Mouse (Mus musculus) MEL (cell line): ENCODE results near the gene Tmem95. TPM values are rescaled to one million over a fixed set of nuclear protein-coding genes. Genes with fewer than 3 reads are reported as not detected.

ENCODE experiments used
- DNase-seq: peaks from one replicate; pipeline ENCODE4 v3.0.0; 2011; ENCODE audit warnings: low read depth, low spot score
- H3K27ac ChIP-seq: 2 replicates; pipeline ENCODE4 v1.5.1; 2012; ENCODE audit warnings: low read depth, mild to moderate bottlenecking, control low read depth, low read length, moderate library complexity; ENCODE audit not compliant: control insufficient read depth
- H3K27me3 ChIP-seq, 2 experiments: fragments of 150-350 bp in 1 of 2; sonication (generic) in 1 of 2; 2 replicates each; pipeline ENCODE4 v1.6.1; 2012; ENCODE audit warnings: low read length in 2 of 2, mild to moderate bottlenecking in 2 of 2, improper control_type of control experiment in 1 of 2, moderate library complexity in 1 of 2; ENCODE audit not compliant: insufficient read depth in 2 of 2, control insufficient read depth in 1 of 2
- H3K36me3 ChIP-seq, 2 experiments: 2 replicates each; pipeline ENCODE4 v1.6.1; 2012 to 2014; ENCODE audit warnings: low read length in 2 of 2, improper control_type of control experiment in 1 of 2, inconsistent platforms in 1 of 2, mild to moderate bottlenecking in 1 of 2; ENCODE audit not compliant: insufficient read depth in 2 of 2, control insufficient read depth in 1 of 2
- H3K4me1 ChIP-seq, 2 experiments: fragments of 150-350 bp in 1 of 2; sonication (generic) in 1 of 2; 2 replicates each; pipeline ENCODE4 v1.6.1; 2012; ENCODE audit warnings: low read length in 2 of 2, improper control_type of control experiment in 1 of 2, mild to moderate bottlenecking in 1 of 2; ENCODE audit not compliant: insufficient read depth in 2 of 2, control insufficient read depth in 1 of 2
- H3K4me3 ChIP-seq, 2 experiments: fragments of 150-350 bp in 1 of 2; sonication (generic) in 1 of 2; 2 replicates each; pipeline ENCODE4 v1.5.1; 2012; ENCODE audit warnings: low read depth in 2 of 2, low read length in 2 of 2, mild to moderate bottlenecking in 2 of 2, moderate library complexity in 2 of 2, control low read depth in 1 of 2, improper control_type of control experiment in 1 of 2; ENCODE audit not compliant: control insufficient read depth in 1 of 2, insufficient read depth in 1 of 2
- H3K79me2 ChIP-seq: 2 replicates; pipeline ENCODE4 v1.6.1; 2012; ENCODE audit warnings: mild to moderate bottlenecking, low read length, moderate library complexity; ENCODE audit not compliant: control insufficient read depth, poor library complexity, insufficient read depth
- H3K9ac ChIP-seq: 2 replicates; pipeline ENCODE4 v1.6.1; 2012; ENCODE audit warnings: low read depth, mild to moderate bottlenecking, control low read depth, low read length, moderate library complexity; ENCODE audit not compliant: control insufficient read depth, poor library complexity, severe bottlenecking
- H3K9me3 ChIP-seq: fragments of 150-350 bp; sonication (generic); replicated peaks from 2 replicates; pipeline ENCODE4 v1.6.1; 2012; ENCODE audit warnings: mild to moderate bottlenecking, low read length, improper control_type of control experiment, moderate library complexity; ENCODE audit not compliant: insufficient read depth
- BHLHE40 ChIP-seq: IDR thresholded peaks from 2 replicates; pipeline ENCODE4 v1.6.1; 2012; ENCODE audit warnings: low read depth, mild to moderate bottlenecking, inconsistent platforms, low read length, improper control_type of control experiment, borderline replicate concordance
- CHD1 ChIP-seq: IDR thresholded peaks from 2 replicates; pipeline ENCODE4 v1.6.1; 2012; ENCODE audit warnings: low read depth, mild to moderate bottlenecking, inconsistent platforms, low read length, improper control_type of control experiment
- CHD2 ChIP-seq: IDR thresholded peaks from 2 replicates; pipeline ENCODE4 v1.6.1; 2011; ENCODE audit warnings: low read length, improper control_type of control experiment
- CTCF ChIP-seq, 3 experiments: IDR thresholded peaks in 2 of 3; conservative IDR thresholded peaks in 1 of 3; 2 replicates each; pipeline ENCODE4 v1.5.1; 2011 to 2012; ENCODE audit warnings: low read length in 3 of 3, low read depth in 2 of 3, mild to moderate bottlenecking in 2 of 3, improper control_type of control experiment in 1 of 3, inconsistent platforms in 1 of 3, mixed read lengths in 1 of 3, moderate library complexity in 1 of 3; ENCODE audit not compliant: control insufficient read depth in 1 of 3, insufficient read depth in 1 of 3, poor library complexity in 1 of 3, severe bottlenecking in 1 of 3
- E2F4 ChIP-seq: IDR thresholded peaks from 2 replicates; pipeline ENCODE4 v1.6.1; 2011; ENCODE audit warnings: low read depth, low read length, improper control_type of control experiment, borderline replicate concordance
- ELF1 ChIP-seq: IDR thresholded peaks from 2 replicates; pipeline ENCODE4 v1.6.1; 2014; ENCODE audit warnings: low read depth, mild to moderate bottlenecking, inconsistent platforms, low read length, improper control_type of control experiment, moderate library complexity
- EP300 ChIP-seq, 2 experiments: IDR thresholded peaks; 2 replicates each; pipeline ENCODE4 v1.6.1; 2011; ENCODE audit warnings: improper control_type of control experiment in 2 of 2, low read length in 2 of 2, low read depth in 1 of 2, mild to moderate bottlenecking in 1 of 2
- GABPA ChIP-seq: IDR thresholded peaks from 2 replicates; pipeline ENCODE4 v1.6.1; 2012; ENCODE audit warnings: low read depth, mild to moderate bottlenecking, inconsistent platforms, low read length, improper control_type of control experiment, moderate library complexity
- GATA1 ChIP-seq: IDR thresholded peaks from 2 replicates; pipeline ENCODE4 v1.6.1; 2011; ENCODE audit warnings: low read depth, low read length, improper control_type of control experiment
- HCFC1 ChIP-seq: IDR thresholded peaks from 2 replicates; pipeline ENCODE4 v1.6.1; 2012; ENCODE audit warnings: low read depth, mild to moderate bottlenecking, inconsistent platforms, low read length, improper control_type of control experiment, moderate library complexity
- JUND ChIP-seq: IDR thresholded peaks from 2 replicates; pipeline ENCODE4 v1.6.1; 2011; ENCODE audit warnings: low read depth, mild to moderate bottlenecking, improper control_type of control experiment, low read length
- KAT2A ChIP-seq: conservative IDR thresholded peaks from 2 replicates; pipeline ENCODE4 v1.6.1; 2012; ENCODE audit warnings: low read depth, low read length, improper control_type of control experiment, inconsistent platforms
- MAFK ChIP-seq: IDR thresholded peaks from 2 replicates; pipeline ENCODE4 v1.6.1; 2011; ENCODE audit warnings: low read depth, mild to moderate bottlenecking, low read length, improper control_type of control experiment, borderline replicate concordance
- MAX ChIP-seq: IDR thresholded peaks from 2 replicates; pipeline ENCODE4 v1.6.1; 2011; ENCODE audit warnings: low read length, improper control_type of control experiment
- MAZ ChIP-seq: IDR thresholded peaks from 2 replicates; pipeline ENCODE4 v1.6.1; 2012; ENCODE audit warnings: low read depth, mild to moderate bottlenecking, inconsistent platforms, low read length, improper control_type of control experiment
- MEF2A ChIP-seq: IDR thresholded peaks from 2 replicates; pipeline ENCODE4 v1.6.1; 2014; ENCODE audit warnings: low read depth, mild to moderate bottlenecking, inconsistent platforms, low read length, improper control_type of control experiment; ENCODE audit not compliant: poor library complexity, insufficient replicate concordance, severe bottlenecking; ENCODE audit errors: extremely low read depth
- MYB ChIP-seq: IDR thresholded peaks from 2 replicates; pipeline ENCODE4 v1.6.1; 2011; ENCODE audit warnings: mild to moderate bottlenecking, low read depth, low read length, improper control_type of control experiment
- MYC ChIP-seq: IDR thresholded peaks from 2 replicates; pipeline ENCODE4 v1.6.1; 2011; ENCODE audit warnings: low read depth, mild to moderate bottlenecking, low read length, improper control_type of control experiment, moderate library complexity
- NELFE ChIP-seq: IDR thresholded peaks from 2 replicates; pipeline ENCODE4 v1.6.1; 2011; ENCODE audit warnings: low read depth, low read length, improper control_type of control experiment
- POLR2A ChIP-seq, 2 experiments: IDR thresholded peaks; 2 replicates each; pipeline ENCODE4 v1.6.1; 2011 to 2012; ENCODE audit warnings: low read length in 2 of 2, mild to moderate bottlenecking in 2 of 2, control low read depth in 1 of 2, improper control_type of control experiment in 1 of 2, low read depth in 1 of 2, moderate library complexity in 1 of 2; ENCODE audit not compliant: control insufficient read depth in 1 of 2, insufficient read depth in 1 of 2, poor library complexity in 1 of 2
- POLR2AphosphoS2 ChIP-seq: IDR thresholded peaks from 2 replicates; pipeline ENCODE4 v1.6.1; 2011; ENCODE audit warnings: low read length, improper control_type of control experiment
- POLR2AphosphoS5 ChIP-seq: IDR thresholded peaks from 2 replicates; pipeline ENCODE4 v1.6.1; 2012; ENCODE audit warnings: low read depth, borderline replicate concordance, mild to moderate bottlenecking, inconsistent platforms, low read length, moderate library complexity, mixed read lengths
- RAD21 ChIP-seq: IDR thresholded peaks from 2 replicates; pipeline ENCODE4 v1.6.1; 2011; ENCODE audit warnings: mild to moderate bottlenecking, low read depth, low read length, improper control_type of control experiment
- SIN3A ChIP-seq: IDR thresholded peaks from 2 replicates; pipeline ENCODE4 v1.6.1; 2012; ENCODE audit warnings: low read length, improper control_type of control experiment, inconsistent platforms
- TAL1 ChIP-seq: IDR thresholded peaks from 2 replicates; pipeline ENCODE4 v1.6.1; 2012; ENCODE audit warnings: mild to moderate bottlenecking, inconsistent platforms, low read length, moderate library complexity, mixed read lengths
- TBP ChIP-seq: IDR thresholded peaks from 2 replicates; pipeline ENCODE4 v1.8.0; 2011; ENCODE audit warnings: low read depth, low read length, improper control_type of control experiment
- UBTF ChIP-seq: IDR thresholded peaks from 2 replicates; pipeline ENCODE4 v1.6.1; 2012; ENCODE audit warnings: low read depth, mild to moderate bottlenecking, inconsistent platforms, low read length, improper control_type of control experiment, moderate library complexity, borderline replicate concordance; ENCODE audit not compliant: insufficient read depth
- USF1 ChIP-seq: IDR thresholded peaks from 2 replicates; pipeline ENCODE4 v1.6.1; 2014; ENCODE audit warnings: low read depth, mild to moderate bottlenecking, inconsistent platforms, low read length, improper control_type of control experiment, moderate library complexity
- ZKSCAN1 ChIP-seq: IDR thresholded peaks from 2 replicates; pipeline ENCODE4 v1.6.1; 2012; ENCODE audit warnings: low read depth, mild to moderate bottlenecking, inconsistent platforms, low read length, improper control_type of control experiment, moderate library complexity
- ZNF384 ChIP-seq: IDR thresholded peaks from 2 replicates; pipeline ENCODE4 v1.6.1; 2012; ENCODE audit warnings: low read depth, mild to moderate bottlenecking, inconsistent platforms, low read length, improper control_type of control experiment
- polyA plus RNA-seq, 2 experiments: library from polyadenylated mRNA; stranded (reverse) in 1 of 2; unstranded in 1 of 2; fragments of >175 nt in 1 of 2; fragments of >200 nt in 1 of 2; gene quantifications; 2 replicates each; pipeline versions ENCODE4 v1.2.1 to v1.2.4; 2012; ENCODE audit warnings: low replicate concordance in 2 of 2, low read depth in 1 of 2; ENCODE audit not compliant: insufficient read length in 2 of 2, insufficient read depth in 1 of 2, missing spikeins in 1 of 2
- total RNA-seq: library from RNA; depleted of rRNA; stranded (reverse); fragments of 300-350 nt; gene quantifications from 2 replicates; pipeline ENCODE4 v1.2.3, GENCODE M21; 2012

Tmem95 gene
- total and polyA plus RNA-seq, 3 experiments = not detected

DNA sequence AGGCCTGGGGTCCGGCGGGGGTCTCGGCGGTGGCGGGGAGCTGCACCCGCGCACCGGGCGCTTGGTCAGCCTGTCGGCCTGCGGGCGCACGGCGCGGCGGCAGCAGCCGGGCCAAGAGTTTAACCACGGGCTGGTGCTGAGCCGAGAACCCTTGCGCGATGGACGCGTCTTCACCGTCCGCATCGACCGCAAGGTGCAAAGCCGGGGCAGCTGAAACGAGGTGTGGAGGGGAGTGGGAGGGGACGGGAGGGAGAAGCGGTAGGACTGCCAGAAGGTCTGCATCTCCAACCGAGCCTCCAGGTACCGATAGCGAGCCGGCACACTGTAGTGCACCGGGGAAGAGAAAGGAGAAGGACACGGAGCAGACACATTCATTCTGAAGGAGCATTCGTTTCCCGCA lies 24.2 kb upstream of the Tmem95 start:
- peak overlapping the region; percentile 48 for H3K27ac ChIP-seq
- H3K36me3 ChIP-seq = peaks cover 3 to 6% of the 10 kb centered on the region in 2 experiments; a peak in 2 of 4 replicates
- H3K4me1 ChIP-seq = peaks cover 0 to 12% of the 10 kb centered on the region in 2 experiments; a peak in 2 of 4 replicates
- no peaks in the 10 kb centered on the region for H3K9me3 ChIP-seq
- H3K79me2 ChIP-seq = peaks cover 18% of the 10 kb centered on the region
- H3K4me3 ChIP-seq = peak overlapping the region; percentile 58 to 77
- peak overlapping the region; percentile 81 for H3K9ac ChIP-seq
- TF ChIP-seq MAFK (no peak; the same call in 1 of the 2 replicates), JUND (no peak), POLR2A (IDR thresholded peaks at IDR 0.05; ENCODE audit: control insufficient read depth in 1 of 2, insufficient read depth in 1 of 2, low read depth in 1 of 2, low read length in 2 of 2, poor library complexity in 1 of 2) (peak in 1 of 2 experiments; percentile 31; a peak in 1 of 4 replicates), BHLHE40 (no peak)
- DNase-seq = peak; percentile 63
- H3K27me3 ChIP-seq = no peaks in the 10 kb centered on the region

DNA sequence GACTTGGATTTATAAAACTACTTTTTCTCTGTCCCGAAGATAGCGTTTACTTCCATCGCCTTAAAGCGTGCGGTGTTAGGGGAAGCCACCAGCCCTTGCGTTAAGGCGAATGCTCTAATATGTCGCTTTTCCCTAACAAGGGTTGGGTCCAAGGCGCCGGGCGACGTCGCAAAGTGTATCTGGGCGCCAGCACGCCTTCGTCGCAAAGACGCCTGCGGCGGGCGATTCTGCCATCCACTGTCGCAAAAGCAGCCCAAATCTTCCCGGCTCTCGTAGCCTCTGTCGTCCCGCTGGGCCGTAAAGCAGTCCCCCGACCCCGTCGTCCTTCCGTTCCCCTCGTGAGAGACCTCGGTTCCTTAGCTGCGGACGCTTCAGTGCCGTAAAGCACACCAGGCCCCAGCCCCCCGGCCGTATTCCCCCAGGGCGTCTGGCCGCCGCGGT lies 23.6 kb upstream of the Tmem95 start:
- DNase-seq = peak; percentile 100
- peaks cover 0 to 12% of the 10 kb centered on the region in 2 experiments; a peak in 2 of 4 replicates for H3K4me1 ChIP-seq
- H3K79me2 ChIP-seq = peaks cover 18% of the 10 kb centered on the region
- H3K36me3 ChIP-seq = peaks cover 3 to 5% of the 10 kb centered on the region in 2 experiments; a peak in 2 of 4 replicates
- peak overlapping the region; percentile 95 for H3K27ac ChIP-seq
- H3K9ac ChIP-seq = peak overlapping the region; percentile 81
- H3K4me3 ChIP-seq = peak overlapping the region; percentile 58 to 77
- H3K27me3 ChIP-seq = no peaks in the 10 kb centered on the region
- H3K9me3 ChIP-seq = no peaks in the 10 kb centered on the region
- peak; percentile 66; the same call in 1 of the 2 replicates for TF ChIP-seq TBP
- TF ChIP-seq E2F4 = peak; percentile 85
- TF ChIP-seq POLR2AphosphoS5 = no peak
- TF ChIP-seq MAX = peak; percentile 88
- TF ChIP-seq TAL1 = no peak
- TF ChIP-seq MYB = no peak
- peak; percentile 13; the same call in 1 of the 2 replicates for TF ChIP-seq MEF2A
- TF ChIP-seq GABPA = peak; percentile 44; the same call in 1 of the 2 replicates
- peak; percentile 93 for TF ChIP-seq ELF1
- peak in 1 of 2 experiments; percentile 17; a peak in 2 of 4 replicates for TF ChIP-seq POLR2A (IDR thresholded peaks at IDR 0.05; ENCODE audit: control insufficient read depth in 1 of 2, insufficient read depth in 1 of 2, low read depth in 1 of 2, low read length in 2 of 2, poor library complexity in 1 of 2)
- no peak for TF ChIP-seq EP300 (IDR thresholded peaks at IDR 0.05; ENCODE audit: low read depth in 1 of 2, low read length in 2 of 2)
- no peak for TF ChIP-seq CTCF (IDR thresholded peaks at IDR 0.05 in 2 of 3, conservative IDR thresholded peaks at IDR 0.05 in 1 of 3; ENCODE audit: control insufficient read depth in 1 of 3, insufficient read depth in 1 of 3, low read depth in 2 of 3, low read length in 3 of 3, poor library complexity in 1 of 3, severe bottlenecking in 1 of 3)
- peak; percentile 2; the same call in 1 of the 2 replicates for TF ChIP-seq GATA1
- TF ChIP-seq MAFK = no peak
- peak; percentile 79; the same call in 1 of the 2 replicates for TF ChIP-seq UBTF
- TF ChIP-seq ZKSCAN1 = no peak
- peak; percentile 89; the same call in 1 of the 2 replicates for TF ChIP-seq POLR2AphosphoS2
- TF ChIP-seq NELFE = peak; percentile 61; the same call in 1 of the 2 replicates
- peak; percentile 91 for TF ChIP-seq SIN3A
- TF ChIP-seq KAT2A = peak; percentile 99
- TF ChIP-seq MAZ = peak; percentile 98
- TF ChIP-seq MYC = peak; percentile 74; the same call in 1 of the 2 replicates
- TF ChIP-seq CHD2 = 0 out of 2 replicates have a peak, but pooled peaks have one; percentile 16
- TF ChIP-seq RAD21 = no peak
- TF ChIP-seq CHD1 = peak; percentile 84; the same call in 1 of the 2 replicates
- no peak for TF ChIP-seq ZNF384
- peak; percentile 95 for TF ChIP-seq HCFC1
- 0 out of 2 replicates have a peak, but pooled peaks have one; percentile 43 for TF ChIP-seq USF1
